Mouse (Mus musculus) intestine, postnatal 0 days (tissue): ENCODE data around the gene Narfl. TPM values are rescaled to one million over a fixed set of nuclear protein-coding genes. Genes with fewer than 3 reads are reported as not detected.

Experiments used
- ATAC-seq: fragments of 200-750 bp; cut with Nextera tagmentation; 2 replicates; pipeline ENCODE4 v1.8.0; 2017; ENCODE audit warnings: mild to moderate bottlenecking, moderate TSS enrichment, moderate library complexity
- H3K27ac ChIP-seq: fragments of 300-500 bp; sonication (generic); 2 replicates; pipeline ENCODE4 v1.5.1; 2014; ENCODE audit warnings: mild to moderate bottlenecking, low read depth, low read length, moderate library complexity
- H3K27me3 ChIP-seq: fragments of 300-500 bp; sonication (generic); replicated peaks from 2 replicates; pipeline ENCODE4 v1.6.1; 2014; ENCODE audit warnings: low read length, mixed read lengths; ENCODE audit not compliant: control insufficient read depth, insufficient read depth
- H3K36me3 ChIP-seq: fragments of 300-500 bp; sonication (generic); 2 replicates; pipeline ENCODE4 v1.6.1; 2014; ENCODE audit warnings: mild to moderate bottlenecking, moderate library complexity; ENCODE audit not compliant: control insufficient read depth, insufficient read depth
- H3K4me1 ChIP-seq: fragments of 300-500 bp; sonication (generic); replicated peaks from 2 replicates; pipeline ENCODE4 v1.6.1; 2014; ENCODE audit warnings: antibody characterized with exemption, low read length, mixed read lengths; ENCODE audit not compliant: control insufficient read depth, insufficient read depth
- H3K4me2 ChIP-seq: fragments of 300-500 bp; sonication (generic); replicated peaks from 2 replicates; pipeline ENCODE4 v1.6.1; 2014; ENCODE audit warnings: low read depth, mild to moderate bottlenecking, moderate library complexity
- H3K4me3 ChIP-seq: fragments of 300-500 bp; sonication (generic); 2 replicates; pipeline ENCODE4 v1.5.1; 2014; ENCODE audit warnings: low read depth, low read length
- H3K9ac ChIP-seq: fragments of 300-500 bp; sonication (generic); 2 replicates; pipeline ENCODE4 v1.6.1; 2014; ENCODE audit warnings: mild to moderate bottlenecking, low read depth, low read length
- H3K9me3 ChIP-seq: fragments of 300-500 bp; sonication (generic); 2 replicates; pipeline ENCODE4 v1.6.1; 2016; ENCODE audit warnings: mixed run types; ENCODE audit not compliant: control insufficient read depth
- CTCF ChIP-seq: sonication (generic); IDR thresholded peaks from 2 replicates; pipeline ENCODE4 v1.5.1; 2016; ENCODE audit warnings: low read depth, mild to moderate bottlenecking, control low read depth, antibody characterized with exemption, moderate library complexity
- WGBS: fragments of 180-500 bp; shearing (Covaris S2); extraction: QIAGEN DNeasy Blood & Tissue Kit; methylation state at CpG from one replicate; pipeline ENCODE4 v1.1.7; 2014; 5-methylcytosine and 5-hydroxymethylcytosine counted together
- polyA plus RNA-seq: library from polyadenylated mRNA; unstranded; fragments of >200 nt; fragmentation: Nextera tagmentation; extraction: Ambion mirVana; gene quantifications from 2 replicates; pipeline ENCODE4 v1.2.1, GENCODE M21; 2015

The Narfl gene
- polyA plus RNA-seq, 1 experiment from 2014 or later, result 21.7 TPM

DNA sequence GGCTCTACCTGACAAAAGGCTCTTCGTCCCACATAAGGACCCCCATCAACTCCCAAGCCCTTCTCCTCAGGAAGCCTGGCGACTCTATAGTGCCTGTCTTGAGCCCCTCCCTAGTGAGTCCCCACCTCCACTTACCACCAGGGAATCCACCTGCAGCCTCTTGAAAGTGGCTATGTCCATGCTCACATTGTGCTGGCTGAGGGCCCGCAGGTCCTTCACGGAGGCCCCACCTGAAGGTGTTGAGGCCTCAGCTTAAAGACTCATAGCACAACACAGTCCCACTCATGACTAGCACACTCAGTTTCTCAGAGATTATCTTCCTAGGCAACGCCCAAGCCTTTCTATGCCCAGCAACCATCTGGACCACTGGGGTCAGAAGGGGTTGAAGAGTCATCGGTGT lies 24.3 kb upstream of the Narfl start:
- WGBS, result 85% methylated on average over 6 of the region's 6 CpGs
- no peak overlapping the region for H3K4me3 ChIP-seq
- ATAC-seq, result no peak

DNA sequence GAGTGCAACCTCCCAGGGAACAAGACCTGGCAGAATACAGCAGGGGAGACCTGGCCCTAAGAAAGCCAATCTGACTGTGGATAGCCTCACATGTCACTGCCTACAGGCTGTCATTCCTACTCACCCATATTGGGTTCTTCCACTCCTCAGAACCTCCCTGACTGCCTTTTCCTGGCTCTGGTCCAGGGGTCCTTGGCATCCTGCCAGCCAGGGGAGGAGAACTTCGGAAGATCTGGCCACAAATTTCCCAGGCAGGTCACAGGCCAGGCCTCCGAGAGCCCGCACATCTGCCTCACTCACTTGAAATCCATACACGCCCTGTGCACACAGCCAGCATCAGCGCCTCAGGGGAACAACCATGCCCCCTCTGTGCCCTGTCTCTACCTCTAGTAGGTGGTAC lies 22.1 kb upstream of the Narfl start:
- WGBS, result 33% methylated on average over 5 of the region's 5 CpGs
- H3K4me2 ChIP-seq, result no peak overlapping the region
- H3K36me3 ChIP-seq, result no peaks in the 10 kb centered on the region
- no peak overlapping the region for H3K4me3 ChIP-seq
- H3K9me3 ChIP-seq, result no peaks in the 10 kb centered on the region
- TF ChIP-seq CTCF, result no peak
- H3K27ac ChIP-seq, result no peak overlapping the region
- H3K9ac ChIP-seq, result no peak overlapping the region
- no peaks in the 10 kb centered on the region for H3K27me3 ChIP-seq
- ATAC-seq, result no peak
- no peaks in the 10 kb centered on the region for H3K4me1 ChIP-seq

More for the DNA sequence above, 24.3 kb upstream of the Narfl start:
- no peaks in the 10 kb centered on the region for H3K9me3 ChIP-seq
- no peak overlapping the region for H3K4me2 ChIP-seq
- no peak overlapping the region for H3K27ac ChIP-seq
- no peak for TF ChIP-seq CTCF
- no peaks in the 10 kb centered on the region for H3K4me1 ChIP-seq
- no peaks in the 10 kb centered on the region for H3K36me3 ChIP-seq
- H3K9ac ChIP-seq, result no peak overlapping the region
- no peaks in the 10 kb centered on the region for H3K27me3 ChIP-seq

DNA sequence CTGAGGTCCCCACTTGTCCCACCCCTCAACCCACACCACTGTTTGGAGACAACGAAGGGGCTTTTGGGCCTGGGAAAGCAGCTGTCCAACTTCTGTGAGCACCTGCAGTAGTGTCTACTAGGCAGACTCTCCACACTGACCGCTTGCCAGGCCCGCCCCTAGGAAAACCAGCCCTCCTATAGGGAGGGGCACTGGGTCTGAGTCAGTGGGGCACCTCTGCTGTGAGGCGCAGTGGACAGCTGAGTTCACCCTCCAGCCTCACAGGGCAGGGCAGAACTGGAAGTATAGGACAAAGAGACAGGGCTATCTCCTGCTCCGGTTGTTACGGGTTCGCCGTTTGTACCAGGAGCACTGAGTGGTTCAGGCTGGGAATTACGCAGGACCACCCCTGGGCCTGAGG lies 19.3 kb upstream of the Narfl start, which contains the start of gene Msln:
Msln (minus strand) TSS at position 138 of the 400 bp plus-strand sequence.
- Histone ChIP-seq H3K36me3 (no peaks in the 10 kb centered on the region), H3K4me3 (no peak within 1 kb of the TSS), H3K9ac (no peak within 1 kb of the TSS), H3K4me2 (no peak within 1 kb of the TSS), H3K27ac (no peak within 1 kb of the TSS), H3K27me3 (no peaks in the 10 kb centered on the region), H3K4me1 (no peaks in the 10 kb centered on the region), H3K9me3 (no peaks in the 10 kb centered on the region)
- TF ChIP-seq CTCF, result no peak
- ATAC-seq, result no peak
- 68% methylated on average over 9 of the region's 9 CpGs for WGBS

DNA sequence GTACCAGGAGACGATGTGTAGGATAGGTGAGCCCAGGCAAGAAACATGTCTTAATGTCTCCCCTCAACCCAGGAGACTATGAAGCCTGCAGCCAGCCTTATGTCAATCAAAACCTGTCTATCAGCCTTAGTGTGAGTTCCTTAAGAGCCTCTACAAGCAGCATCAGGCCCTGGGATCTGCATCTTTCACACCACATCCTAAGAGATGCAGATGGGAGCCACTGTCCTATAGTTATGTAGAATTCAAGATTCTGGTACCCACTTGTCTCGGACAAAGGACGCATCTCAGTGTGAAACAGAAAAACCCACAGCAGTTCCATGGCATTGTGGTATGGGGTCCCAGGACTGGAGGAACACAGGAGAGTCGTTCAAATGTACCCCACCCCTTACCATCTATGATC lies 18.5 kb upstream of the Narfl start:
- ATAC-seq, result no peak
- Histone ChIP-seq H3K36me3 (no peaks in the 10 kb centered on the region), H3K9me3 (no peaks in the 10 kb centered on the region), H3K9ac (no peak overlapping the region), H3K4me3 (no peak overlapping the region), H3K4me2 (no peak overlapping the region), H3K27ac (no peak overlapping the region), H3K4me1 (no peaks in the 10 kb centered on the region), H3K27me3 (no peaks in the 10 kb centered on the region)
- WGBS, result 80% methylated on average over 4 of the region's 4 CpGs
- no peak for TF ChIP-seq CTCF

- no peak overlapping the region for H3K9ac ChIP-seq
- H3K36me3 ChIP-seq, result no peaks in the 10 kb centered on the region
- H3K27ac ChIP-seq, result no peak overlapping the region
- WGBS, result 17% methylated on average over 4 of the region's 4 CpGs
- H3K4me3 ChIP-seq, result no peak overlapping the region
- no peak for TF ChIP-seq CTCF
- no peaks in the 10 kb centered on the region for H3K4me1 ChIP-seq
- no peaks in the 10 kb centered on the region for H3K27me3 ChIP-seq
- no peak overlapping the region for H3K4me2 ChIP-seq
- H3K9me3 ChIP-seq, result no peaks in the 10 kb centered on the region
- ATAC-seq, result peak; percentile 42; the same call in 1 of the 2 replicates
These were observed 17.8 kb upstream of the Narfl start for GRCm38 (mm10) chr17:25755627-25756377.

DNA sequence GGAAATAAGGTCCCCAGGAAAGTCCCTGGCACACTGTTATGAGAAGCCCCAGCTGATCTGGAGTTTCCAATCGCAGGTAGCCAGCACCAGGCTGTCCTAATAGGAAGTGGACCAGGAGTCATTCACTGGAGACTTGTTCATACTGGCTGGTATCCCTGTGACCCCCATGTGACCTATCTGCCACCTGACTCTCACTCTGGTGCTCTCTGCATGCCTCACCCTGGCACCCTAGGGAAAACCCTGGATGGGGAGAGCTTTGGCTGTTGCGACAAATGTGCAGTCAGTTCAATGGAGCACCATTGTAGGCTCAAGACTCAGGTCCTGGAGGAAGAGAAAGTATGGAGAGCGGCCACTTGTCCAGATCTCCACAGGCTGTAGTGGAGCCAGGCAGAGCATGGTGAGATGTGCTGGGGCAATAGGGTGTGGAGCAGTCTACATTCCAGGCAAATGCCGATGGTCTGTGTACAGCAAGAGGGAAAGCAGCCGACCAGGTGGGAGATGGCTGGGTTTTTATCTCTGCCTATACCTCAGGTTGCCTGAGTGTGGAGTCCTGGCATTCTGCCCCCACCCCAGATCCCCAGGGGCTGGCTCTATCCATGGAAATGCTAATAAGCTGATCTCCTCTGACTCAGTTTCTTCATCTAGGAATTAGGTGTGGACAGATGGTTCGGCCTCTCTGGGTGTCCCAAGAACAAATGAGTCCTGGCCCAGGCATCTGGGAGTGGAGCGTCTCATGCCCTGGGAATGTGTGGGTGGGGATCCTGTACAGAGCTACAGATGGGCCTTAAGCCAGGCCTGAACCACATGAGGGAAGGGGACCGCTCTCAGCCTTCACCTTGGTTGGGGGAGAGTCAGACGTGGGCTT lies 17.0 kb upstream of the Narfl start:
- Histone ChIP-seq H3K4me3 (no peak overlapping the region), H3K9ac (no peak overlapping the region), H3K36me3 (no peaks in the 10 kb centered on the region), H3K9me3 (no peaks in the 10 kb centered on the region), H3K27me3 (no peaks in the 10 kb centered on the region), H3K27ac (no peak overlapping the region), H3K4me1 (no peaks in the 10 kb centered on the region), H3K4me2 (no peak overlapping the region)
- 59% methylated on average over 9 of the region's 9 CpGs for WGBS
- no peak for TF ChIP-seq CTCF
- ATAC-seq, result peak; percentile 46
